Mouse (Mus musculus) limb, embryonic 11.5 days (tissue): Measurements from ENCODE around the gene Id3. TPM values are rescaled to one million over a fixed set of nuclear protein-coding genes. Genes with fewer than 3 reads are reported as not detected.
A peak's percentile ranks its signal among the peaks of the same experiment; 100 is the strongest.

Experiments
- ATAC-seq: fragments of 200-750 bp; cut with Nextera tagmentation; 2 replicates; pipeline ENCODE4 v1.8.0; 2017; ENCODE audit warnings: low read depth; ENCODE audit not compliant: insufficient number of reproducible peaks, low FRiP score, low TSS enrichment
- DNase-seq: peaks from one replicate; pipeline ENCODE4 v3.0.0-alpha.2; 2015; ENCODE audit warnings: low spot score
- H3K27ac ChIP-seq: fragments of 300-500 bp; sonication (generic); replicated peaks from 2 replicates; pipeline ENCODE4 v1.5.1; 2014; ENCODE audit warnings: low read depth, mild to moderate bottlenecking, low read length
- H3K27me3 ChIP-seq: fragments of 300-500 bp; sonication (generic); 2 replicates; pipeline ENCODE4 v1.6.1; 2014; ENCODE audit warnings: mild to moderate bottlenecking, low read length, mixed read lengths; ENCODE audit not compliant: control insufficient read depth, insufficient read depth
- H3K36me3 ChIP-seq: fragments of 300-500 bp; sonication (generic); 2 replicates; pipeline ENCODE4 v1.6.1; 2014; ENCODE audit warnings: mild to moderate bottlenecking, low read length, moderate library complexity, mixed read lengths; ENCODE audit not compliant: control insufficient read depth, insufficient read depth
- H3K4me1 ChIP-seq: fragments of 300-500 bp; sonication (generic); 2 replicates; pipeline ENCODE4 v1.6.1; 2014; ENCODE audit warnings: low read length, mixed read lengths; ENCODE audit not compliant: control insufficient read depth, insufficient read depth
- H3K4me2 ChIP-seq: fragments of 300-500 bp; sonication (generic); 2 replicates; pipeline ENCODE4 v1.6.1; 2014; ENCODE audit warnings: low read depth, mild to moderate bottlenecking, moderate library complexity; ENCODE audit not compliant: severe bottlenecking
- H3K4me3 ChIP-seq: fragments of 300-500 bp; sonication (generic); 2 replicates; pipeline ENCODE4 v1.5.1; 2014; ENCODE audit warnings: low read depth, low read length
- H3K9ac ChIP-seq: fragments of 300-500 bp; sonication (generic); 2 replicates; pipeline ENCODE4 v1.6.1; 2014; ENCODE audit warnings: mild to moderate bottlenecking, low read length
- H3K9me3 ChIP-seq: fragments of 300-500 bp; sonication (generic); 2 replicates; pipeline ENCODE4 v1.6.1; 2016; ENCODE audit warnings: low read length; ENCODE audit not compliant: control insufficient read depth
- WGBS: fragments of 180-500 bp; shearing (Covaris S2); extraction: QIAGEN DNeasy Blood & Tissue Kit; methylation state at CpG from one replicate; pipeline ENCODE4 v1.1.7; 2014; 5-methylcytosine and 5-hydroxymethylcytosine counted together
- polyA plus RNA-seq: library from polyadenylated mRNA; unstranded; fragments of >200 nt; fragmentation: Nextera tagmentation; extraction: Ambion mirVana; gene quantifications from 2 replicates; pipeline ENCODE4 v1.2.1, GENCODE M21; 2014

The Id3 gene
- polyA plus RNA-seq, 1 experiment from 2014 or later, result 581 TPM

- Histone ChIP-seq H3K27ac (peak overlapping the region; percentile 51; the same call in 1 of the 2 replicates), H3K27me3 (no peaks in the 10 kb centered on the region), H3K4me3 (no peak overlapping the region), H3K4me1 (peaks cover 14% of the 10 kb centered on the region), H3K9ac (peak overlapping the region; percentile 41; the same call in 1 of the 2 replicates), H3K36me3 (no peaks in the 10 kb centered on the region), H3K4me2 (peak overlapping the region; percentile 15; the same call in 1 of the 2 replicates), H3K9me3 (no peaks in the 10 kb centered on the region; the same call in 1 of the 2 replicates)
- ATAC-seq, result no peak
- peak; percentile 66 for DNase-seq
- WGBS, result 5% methylated on average over 18 of the region's 18 CpGs
These were observed 38.5 kb upstream of the Id3 start for GRCm38 (mm10) chr4:136104590-136105337.

- Histone ChIP-seq H3K9me3 (no peaks in the 10 kb centered on the region; the same call in 1 of the 2 replicates), H3K27ac (no peak overlapping the region), H3K4me2 (no peak overlapping the region), H3K36me3 (no peaks in the 10 kb centered on the region), H3K27me3 (no peaks in the 10 kb centered on the region), H3K9ac (no peak overlapping the region), H3K4me3 (no peak overlapping the region), H3K4me1 (peaks cover 14% of the 10 kb centered on the region)
- 58% methylated on average over 7 of the region's 7 CpGs for WGBS
- DNase-seq, result no peak
- no peak for ATAC-seq
These were observed 36.4 kb upstream of the Id3 start for GRCm38 (mm10) chr4:136106880-136107301.

DNA sequence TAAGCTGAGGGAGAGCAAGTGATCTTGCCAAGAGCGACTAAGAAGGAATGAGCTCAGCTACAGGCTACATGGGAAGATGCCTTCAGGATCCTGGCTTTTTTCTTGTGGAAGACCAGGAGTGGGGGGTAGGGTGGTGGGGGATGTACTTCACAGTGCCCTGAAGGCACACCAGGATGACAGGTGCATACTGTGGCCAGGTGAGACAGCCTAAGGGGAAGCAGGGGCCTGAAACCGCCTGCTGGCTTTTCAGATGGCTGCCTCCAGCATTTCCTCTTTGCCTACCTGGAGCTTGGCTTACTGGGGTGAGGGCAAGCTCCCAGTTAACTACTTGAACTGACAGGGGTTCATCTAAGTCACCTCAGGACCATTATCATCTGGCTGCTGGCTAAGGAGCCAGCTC, 34.1 kb upstream of the Id3 start:
- 90% methylated on average over 2 of the region's 2 CpGs for WGBS
- H3K4me3 ChIP-seq, result no peak overlapping the region
- no peak overlapping the region for H3K9ac ChIP-seq
- DNase-seq, result no peak
- H3K4me2 ChIP-seq, result no peak overlapping the region
- ATAC-seq, result no peak
- H3K4me1 ChIP-seq, result peaks cover 19% of the 10 kb centered on the region
- H3K9me3 ChIP-seq, result no peaks in the 10 kb centered on the region; the same call in 1 of the 2 replicates
- no peaks in the 10 kb centered on the region for H3K27me3 ChIP-seq
- no peak overlapping the region for H3K27ac ChIP-seq
- H3K36me3 ChIP-seq, result no peaks in the 10 kb centered on the region

DNA sequence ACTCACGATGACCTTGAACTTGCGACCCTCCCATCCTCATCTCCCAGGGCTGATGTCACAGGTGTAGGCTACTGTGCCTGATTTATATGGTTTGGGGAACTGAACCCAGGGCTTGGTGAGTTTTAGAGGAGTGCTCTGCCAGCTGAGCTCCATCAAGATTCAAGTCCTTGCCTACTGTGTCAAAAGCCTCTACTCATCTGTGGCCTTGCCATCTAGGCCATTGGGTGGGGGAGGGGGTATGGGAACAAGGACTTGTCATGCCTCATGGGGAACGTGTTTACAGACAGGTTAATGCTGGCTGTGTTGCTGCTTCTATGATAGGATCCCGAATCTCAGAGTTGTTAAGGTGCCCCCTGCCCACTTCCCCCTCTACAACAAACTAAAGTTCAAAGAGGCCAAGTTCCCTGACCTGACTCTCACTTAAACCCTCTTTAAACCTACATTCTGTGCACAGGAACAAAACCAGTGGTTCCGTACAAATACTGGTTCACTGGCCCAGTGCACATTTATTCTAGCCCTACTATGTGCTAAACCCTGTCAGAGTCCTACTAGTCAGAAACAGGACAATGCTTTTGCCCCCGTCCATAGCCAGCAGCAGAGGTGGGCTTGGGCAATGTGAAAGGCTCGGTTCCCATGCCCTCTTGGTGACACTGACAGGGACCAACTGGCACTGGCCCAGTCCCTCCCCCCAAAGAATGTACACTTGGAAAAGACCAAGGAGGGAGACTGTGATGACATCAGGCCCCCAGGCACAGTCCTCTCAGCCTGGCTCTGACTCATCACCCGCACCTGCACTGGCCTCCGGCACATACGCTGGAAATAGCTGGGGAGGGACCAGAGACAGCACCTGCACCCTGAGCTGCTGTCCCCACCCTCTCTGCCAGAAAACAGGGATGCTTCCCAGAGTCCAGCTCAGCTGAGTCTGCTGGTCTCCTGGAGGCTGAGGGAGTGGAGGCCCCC, 33.1 kb upstream of the Id3 start:
- Histone ChIP-seq H3K4me3 (no peak overlapping the region), H3K9ac (no peak overlapping the region), H3K27ac (no peak overlapping the region), H3K9me3 (no peaks in the 10 kb centered on the region; the same call in 1 of the 2 replicates), H3K4me2 (no peak overlapping the region), H3K36me3 (no peaks in the 10 kb centered on the region), H3K4me1 (peaks cover 9% of the 10 kb centered on the region), H3K27me3 (no peaks in the 10 kb centered on the region)
- DNase-seq (no peak), ATAC-seq (no peak)
- WGBS, result 80% methylated on average over 10 of the region's 10 CpGs

- H3K9me3 ChIP-seq, result no peaks in the 10 kb centered on the region
- no peak for ATAC-seq
- no peak overlapping the region for H3K9ac ChIP-seq
These were observed 31.0 kb upstream of the Id3 start for GRCm38 (mm10) chr4:136112344-136112743.

GRCm38 (mm10) chr4:136114747-136115146, 28.6 kb upstream of the Id3 start:
- no peak for ATAC-seq
- DNase-seq, result no peak
- Histone ChIP-seq H3K4me1 (peaks cover 11% of the 10 kb centered on the region; the same call in 1 of the 2 replicates), H3K9ac (no peak overlapping the region), H3K27ac (no peak overlapping the region), H3K27me3 (no peaks in the 10 kb centered on the region), H3K9me3 (no peaks in the 10 kb centered on the region), H3K4me3 (no peak overlapping the region), H3K4me2 (no peak overlapping the region), H3K36me3 (no peaks in the 10 kb centered on the region)
- 89% methylated on average over 5 of the region's 5 CpGs for WGBS

More at GRCm38 (mm10) chr4:136112344-136112743, 31.0 kb upstream of the Id3 start:
- 60% methylated on average over 5 of the region's 5 CpGs for WGBS
- no peak for DNase-seq
- Histone ChIP-seq H3K27ac (no peak overlapping the region), H3K4me3 (no peak overlapping the region), H3K4me2 (no peak overlapping the region), H3K4me1 (0 out of 2 replicates have a peak, but pooled peaks cover 9% of the 10 kb centered on the region), H3K36me3 (no peaks in the 10 kb centered on the region), H3K27me3 (no peaks in the 10 kb centered on the region)

DNA sequence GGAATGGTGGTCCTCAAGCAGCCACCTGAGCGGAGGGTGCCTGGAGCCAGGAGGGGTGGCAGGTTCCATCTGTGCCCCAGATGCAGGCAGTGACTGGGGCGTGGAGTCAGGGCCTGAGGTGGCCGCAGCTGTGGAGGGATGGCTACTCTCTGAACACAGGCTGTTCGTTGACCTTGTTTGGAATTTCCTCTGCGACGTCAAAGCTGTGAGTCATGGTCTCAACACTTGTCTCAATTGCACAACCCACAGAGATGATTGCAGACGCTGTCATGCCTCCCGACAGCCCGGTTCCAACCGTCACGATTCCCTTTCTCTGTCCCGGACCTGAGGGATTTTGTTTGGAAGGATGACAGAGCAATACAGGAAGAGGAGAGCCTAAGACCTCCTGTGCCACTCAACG, 26.3 kb upstream of the Id3 start:
- no peak overlapping the region for H3K4me3 ChIP-seq

DNA sequence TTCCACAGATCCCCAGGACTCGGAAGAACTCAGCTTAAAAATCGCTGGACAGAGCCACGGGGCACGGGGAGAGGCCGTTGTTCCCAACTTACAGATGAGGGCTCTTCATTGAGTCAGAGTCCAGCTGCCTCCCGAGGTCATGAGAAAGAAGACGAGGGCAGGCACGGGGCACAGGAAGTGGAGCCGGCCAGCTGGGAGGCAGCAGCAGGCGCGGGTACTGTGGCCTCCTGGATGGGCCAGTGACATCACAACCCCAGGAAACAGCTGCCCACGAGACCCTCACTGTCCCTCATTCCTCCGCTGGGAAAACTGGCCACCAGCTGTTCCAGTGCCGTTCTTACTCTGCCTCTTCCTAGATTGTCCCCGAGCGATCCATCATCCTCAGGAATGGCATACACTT, 23.3 kb upstream of the Id3 start:
- no peaks in the 10 kb centered on the region for H3K9me3 ChIP-seq
- H3K4me3 ChIP-seq, result no peak overlapping the region
- DNase-seq (peak; percentile 47), ATAC-seq (no peak)
- H3K4me1 ChIP-seq, result peaks cover 11% of the 10 kb centered on the region; the same call in 1 of the 2 replicates
- H3K27me3 ChIP-seq, result no peaks in the 10 kb centered on the region
- no peak overlapping the region for H3K4me2 ChIP-seq
- no peak overlapping the region for H3K27ac ChIP-seq
- 29% methylated on average over 16 of the region's 16 CpGs for WGBS
- H3K9ac ChIP-seq, result no peak overlapping the region
- no peaks in the 10 kb centered on the region for H3K36me3 ChIP-seq

More for the DNA sequence above, 26.3 kb upstream of the Id3 start:
- ATAC-seq (no peak), DNase-seq (no peak)
- H3K4me2 ChIP-seq, result no peak overlapping the region
- WGBS, result 76% methylated on average over 13 of the region's 13 CpGs
- H3K27me3 ChIP-seq, result no peaks in the 10 kb centered on the region
- no peaks in the 10 kb centered on the region for H3K36me3 ChIP-seq
- H3K27ac ChIP-seq, result 0 out of 2 replicates have a peak overlapping the region, but pooled peaks have one; percentile 14
- H3K9ac ChIP-seq, result 0 out of 2 replicates have a peak overlapping the region, but pooled peaks have one; percentile 7
- H3K9me3 ChIP-seq, result no peaks in the 10 kb centered on the region
- peaks cover 17% of the 10 kb centered on the region; the same call in 1 of the 2 replicates for H3K4me1 ChIP-seq
